Mouse (Mus musculus) CD4-positive, CD25-positive, alpha-beta regulatory T cell, adult 4 months (primary cell): ENCODE results near the gene Elovl2. TPM values are rescaled to one million over a fixed set of nuclear protein-coding genes. Genes with fewer than 3 reads are reported as not detected.
A peak's percentile ranks its signal among the peaks of the same experiment; 100 is the strongest.
"Not testable (repeated sequence)": the region's sequence is repeated elsewhere in the genome, so short reads cannot be mapped to it uniquely, and the experiment has no call there.

Source experiments
- ATAC-seq: one replicate; pipeline ENCODE4 v1.8.0; 2017
- polyA plus RNA-seq, 2 experiments: library from polyadenylated mRNA; unstranded; fragments of 100-300 nt; shearing (Covaris generic); gene quantifications; one replicate each; pipeline ENCODE4 v1.2.1; 2017

Elovl2 gene
- not detected for polyA plus RNA-seq

- peak; percentile 70 for ATAC-seq
These were observed at the start of gene Elovl2 for GRCm38 (mm10) chr13:41220304-41220834. Elovl2 (minus strand) TSS chr13:41220405.

- ATAC-seq: no peak
These were observed 47.7 kb upstream of the Elovl2 start for GRCm38 (mm10) chr13:41267827-41268408.

DNA sequence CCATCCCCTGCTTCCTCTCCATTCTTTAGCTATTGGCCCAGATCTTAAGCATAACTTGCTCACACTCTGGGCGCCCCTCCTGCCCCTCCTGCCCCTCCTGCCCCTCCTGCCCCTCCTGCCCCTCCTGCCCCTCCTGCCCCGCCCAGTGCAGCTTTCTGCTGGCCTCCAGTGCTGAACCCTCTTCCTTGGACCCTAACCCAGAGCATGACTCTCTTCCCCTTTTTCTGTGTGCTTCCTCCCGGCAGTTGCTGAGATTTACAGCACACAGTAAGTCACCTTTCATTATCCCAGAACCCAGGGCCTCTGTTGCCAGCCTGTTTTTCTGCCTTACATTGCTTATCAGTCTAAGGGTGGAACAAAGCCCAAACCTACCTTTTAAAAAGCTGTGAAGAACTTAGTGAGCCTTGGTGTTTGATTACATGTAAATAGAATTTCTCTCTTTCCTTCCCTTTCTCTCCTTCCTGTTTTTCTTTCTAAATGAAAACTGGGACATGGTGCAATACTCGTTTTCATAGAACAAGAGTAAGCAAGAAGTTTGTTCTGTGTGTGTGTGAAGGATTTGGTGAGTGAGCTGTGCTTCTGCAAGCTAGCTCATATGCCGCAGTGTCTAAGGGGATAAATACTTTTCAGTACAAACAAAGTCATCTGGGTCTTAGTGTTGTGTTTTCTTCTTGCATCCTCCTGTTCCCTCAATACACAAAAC, 43.2 kb upstream of the Elovl2 start:
- no peak for ATAC-seq

DNA sequence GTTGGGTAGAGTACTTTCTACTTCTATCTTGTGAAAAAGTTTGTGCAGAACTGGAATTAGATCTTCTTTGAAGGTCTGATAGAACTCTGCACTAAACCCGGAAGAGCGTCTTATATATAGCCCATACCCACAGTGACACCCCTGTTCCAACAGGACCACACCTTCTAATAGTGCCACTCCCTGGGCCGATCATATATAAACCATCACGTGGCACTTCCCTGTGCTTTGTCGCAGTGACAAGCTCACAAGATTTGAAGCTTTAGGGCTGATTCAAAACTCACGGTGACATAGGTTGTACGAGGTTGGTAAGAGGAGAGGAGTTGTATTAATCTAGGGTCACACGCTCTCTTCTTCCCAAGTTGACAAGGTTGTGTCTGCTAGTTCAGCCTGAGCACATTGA, 41.4 kb upstream of the Elovl2 start:
- not testable (repeated sequence) for ATAC-seq

DNA sequence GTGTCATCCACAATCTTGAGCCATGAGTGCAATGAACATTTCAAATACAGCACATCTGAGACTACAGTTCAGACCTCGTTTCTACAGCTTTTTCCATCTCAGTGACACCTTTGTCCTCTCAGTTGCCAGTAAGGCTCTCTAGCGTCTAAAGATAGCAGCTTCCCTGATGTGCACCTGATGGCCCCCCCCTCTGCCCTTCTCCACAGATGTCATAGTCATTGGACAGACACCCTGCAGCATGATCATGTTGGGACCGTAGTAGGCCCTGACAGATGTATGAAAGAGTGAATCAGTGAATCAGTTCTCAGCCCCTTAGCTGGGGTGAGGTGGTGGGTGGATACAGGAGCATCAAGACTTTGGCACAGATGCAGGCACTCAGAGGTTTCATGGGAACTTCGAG, 37.6 kb upstream of the Elovl2 start:
- no peak for ATAC-seq

- no peak for ATAC-seq
These were observed 36.8 kb upstream of the Elovl2 start for GRCm38 (mm10) chr13:41256962-41257361.

DNA sequence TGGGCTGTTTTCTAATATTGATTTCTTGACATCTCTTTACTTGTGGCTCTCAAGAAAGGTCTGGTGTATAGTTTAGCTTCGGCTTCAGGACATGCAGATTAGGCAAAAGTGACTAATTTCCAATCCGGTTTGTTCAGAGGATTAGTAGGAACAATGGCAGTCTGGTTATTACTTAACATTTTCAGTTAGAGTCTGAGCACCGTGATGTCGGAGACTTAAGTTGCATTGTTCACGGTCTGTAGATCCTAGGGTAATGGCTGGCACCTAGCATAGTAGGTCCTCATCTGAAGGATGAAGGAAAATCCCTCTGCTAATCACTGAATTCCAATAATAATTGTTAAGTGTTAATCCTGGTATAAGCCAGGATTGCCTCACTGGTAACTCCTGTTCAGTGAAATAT, 35.9 kb upstream of the Elovl2 start:
- ATAC-seq: no peak

DNA sequence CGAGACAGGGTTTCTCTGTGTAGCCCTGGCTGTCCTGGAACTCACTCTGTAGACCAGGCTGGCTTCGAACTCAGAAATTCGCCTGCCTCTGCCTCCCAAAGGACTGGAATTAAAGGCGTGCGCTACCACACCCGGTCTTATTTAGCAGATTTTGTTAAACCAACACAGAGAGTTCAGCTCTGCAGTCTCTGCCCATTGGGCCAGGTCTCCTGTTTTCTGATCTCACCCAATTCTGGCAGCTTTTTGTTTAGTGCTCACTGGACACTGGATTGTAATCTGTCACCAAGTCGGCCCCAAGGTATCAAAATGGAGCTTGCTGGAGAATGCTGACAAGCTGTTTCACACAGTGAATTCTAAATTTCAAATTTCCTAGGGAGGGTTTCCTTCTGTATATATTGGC, 32.5 kb upstream of the Elovl2 start:
- ATAC-seq: no peak

GRCm38 (mm10) chr13:41252141-41252540, 31.9 kb upstream of the Elovl2 start:
- no peak for ATAC-seq

DNA sequence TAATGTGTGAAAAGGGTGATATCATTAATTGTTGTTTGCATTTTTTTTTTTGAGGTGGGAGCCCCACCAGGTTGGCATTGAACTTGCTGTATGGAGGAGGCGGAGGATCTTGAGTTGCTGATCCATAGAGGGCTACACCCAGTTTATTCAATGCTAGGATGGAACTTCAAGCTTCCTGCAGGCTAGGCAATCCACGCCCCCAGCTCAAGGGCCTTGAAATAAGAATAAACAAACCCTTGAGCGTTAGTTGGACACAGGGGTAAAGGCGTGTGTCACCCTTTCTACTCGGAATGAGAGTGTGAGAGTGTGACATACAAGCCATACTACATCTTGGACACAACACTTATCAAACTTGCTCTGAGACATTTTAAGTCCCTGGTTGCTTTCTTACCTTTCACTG, 31.5 kb upstream of the Elovl2 start:
- ATAC-seq: no peak

GRCm38 (mm10) chr13:41251232-41251631, 31.0 kb upstream of the Elovl2 start:
- ATAC-seq: not testable (repeated sequence)

DNA sequence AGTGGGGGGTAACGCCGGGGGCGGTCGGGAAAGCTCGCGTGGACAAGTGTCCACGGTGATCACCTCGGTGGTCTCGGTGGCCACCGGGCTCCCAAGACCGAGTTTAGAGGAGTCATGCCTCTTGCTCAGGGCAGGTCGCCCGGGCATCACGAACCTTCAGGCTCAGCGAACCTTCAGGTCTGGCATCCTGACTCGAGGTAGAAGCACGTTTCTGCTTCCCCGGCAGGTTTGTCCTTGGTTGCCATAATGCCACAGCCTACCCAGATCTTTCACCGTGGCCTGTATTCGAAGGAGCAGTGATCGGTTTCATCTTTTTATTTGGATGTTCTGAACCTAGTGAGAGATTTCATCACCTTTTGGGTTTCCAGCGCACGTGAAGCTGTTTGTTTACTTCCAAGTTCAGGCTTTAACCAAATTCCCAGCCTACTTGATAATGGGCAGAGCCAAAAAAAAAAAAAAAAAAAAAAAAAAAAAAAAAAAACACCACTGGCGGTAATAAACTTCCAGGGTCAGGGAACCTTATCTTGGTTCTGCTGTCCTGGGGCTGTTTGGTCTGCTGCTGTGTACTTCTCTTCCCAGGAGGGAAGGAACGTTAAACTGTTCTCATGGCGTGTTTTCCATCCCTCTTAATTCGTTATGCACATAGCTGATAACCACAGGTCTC, 30.2 kb upstream of the Elovl2 start:
- ATAC-seq: no peak

DNA sequence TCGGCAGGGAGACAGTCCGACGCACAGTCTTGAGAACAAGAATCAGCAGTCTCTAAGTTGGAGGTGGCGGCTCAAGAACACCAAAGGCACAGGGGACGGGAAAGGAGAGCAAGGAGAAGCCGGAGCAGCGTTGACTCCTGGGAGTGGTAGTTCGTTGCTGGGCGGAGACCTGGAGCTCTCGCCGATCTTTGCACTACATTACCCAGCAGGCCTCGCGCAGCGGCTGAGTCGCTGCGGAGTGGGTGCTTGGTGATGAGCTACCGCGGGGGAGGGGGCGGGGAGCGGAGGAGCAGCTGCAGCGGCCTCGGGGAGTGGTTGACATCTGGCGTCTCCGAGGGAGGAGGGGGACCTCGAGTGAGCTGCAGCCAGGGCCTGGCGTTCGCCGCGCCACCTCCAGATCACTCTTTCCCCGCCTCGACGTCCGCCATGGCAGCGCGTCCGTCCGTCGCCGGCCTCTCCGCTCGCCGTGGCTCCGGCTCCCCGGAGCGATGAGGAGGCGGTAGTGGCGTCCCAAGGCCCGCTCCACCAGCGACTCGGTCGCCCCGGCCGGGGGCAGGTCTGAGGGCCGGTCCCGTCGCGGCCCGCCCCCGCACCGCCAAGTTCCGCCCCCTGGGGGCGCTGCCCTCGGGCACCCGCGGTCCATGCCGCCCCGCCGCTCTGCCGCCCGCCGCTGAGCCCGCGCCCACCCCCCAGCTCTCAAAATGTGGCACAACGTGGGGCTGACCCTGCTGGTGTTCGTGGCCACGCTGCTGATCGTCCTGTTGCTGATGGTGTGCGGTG, 29.5 kb upstream of the Elovl2 start, which contains the start of gene Smim13:
Gene Smim13 (plus strand): TSS at position 307 of the 780 bp plus-strand sequence.
- peak; percentile 96 for ATAC-seq

DNA sequence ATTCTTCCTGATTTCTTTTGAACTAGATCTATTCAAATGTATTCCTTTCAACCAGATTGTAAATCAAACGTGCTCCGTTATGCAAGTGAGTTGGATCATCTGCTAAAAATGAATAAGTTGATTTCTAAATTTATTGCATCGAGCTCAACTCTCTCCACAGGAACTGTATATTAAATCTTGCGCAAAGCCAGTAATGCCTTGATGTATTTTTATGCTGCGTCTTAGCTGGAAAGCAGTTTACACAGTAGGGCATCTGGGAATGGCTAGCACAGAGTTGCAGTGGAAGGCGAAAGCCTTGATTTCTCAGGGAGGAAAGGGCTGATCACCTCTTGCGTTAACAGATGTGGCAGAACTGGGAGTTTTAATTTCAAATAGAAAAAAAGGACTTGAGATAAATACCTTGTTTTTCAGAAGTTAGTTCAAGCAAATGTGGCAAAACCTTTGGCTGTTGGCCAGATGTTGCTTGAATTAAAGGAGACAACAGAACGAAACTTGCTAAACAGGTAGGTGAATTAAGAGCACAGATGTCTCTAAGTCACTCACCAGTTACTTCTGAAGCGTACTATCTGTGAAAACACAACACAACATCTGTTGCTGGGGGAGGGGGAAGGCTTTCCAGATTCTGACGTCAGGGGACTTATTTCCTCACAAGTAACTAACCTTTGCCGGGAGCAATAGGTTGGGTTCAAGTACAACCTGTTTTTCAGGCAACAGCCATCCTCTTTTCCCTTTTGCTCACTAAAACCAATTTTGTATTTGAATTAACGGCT, 28.7 kb upstream of the Elovl2 start:
- peak; percentile 12 for ATAC-seq

DNA sequence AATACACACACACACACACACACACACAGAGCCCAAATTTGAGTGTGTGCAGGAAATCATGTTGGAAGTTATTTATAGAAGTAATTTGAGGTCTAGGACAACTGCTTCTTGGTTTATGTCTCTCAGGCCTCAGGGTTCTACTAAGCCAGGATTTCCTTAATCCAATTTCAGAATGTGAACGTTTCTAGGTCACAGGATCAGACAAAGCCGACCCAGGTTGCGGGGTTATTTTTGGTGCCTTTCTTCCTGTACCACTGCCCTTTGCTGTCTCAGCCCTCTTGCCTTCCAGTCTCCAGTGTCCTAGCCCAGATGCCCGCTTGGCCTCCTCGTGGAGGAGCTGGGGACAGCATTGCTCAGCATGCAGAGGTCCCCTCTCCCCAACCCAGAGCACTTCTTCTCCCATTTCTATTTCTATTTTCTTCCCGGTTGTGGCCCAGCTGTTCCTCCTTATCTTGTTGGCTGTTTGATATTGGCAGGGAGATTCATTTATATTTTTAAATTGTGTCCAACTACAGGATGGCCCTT, 24.2 kb upstream of the Elovl2 start:
- no peak for ATAC-seq

DNA sequence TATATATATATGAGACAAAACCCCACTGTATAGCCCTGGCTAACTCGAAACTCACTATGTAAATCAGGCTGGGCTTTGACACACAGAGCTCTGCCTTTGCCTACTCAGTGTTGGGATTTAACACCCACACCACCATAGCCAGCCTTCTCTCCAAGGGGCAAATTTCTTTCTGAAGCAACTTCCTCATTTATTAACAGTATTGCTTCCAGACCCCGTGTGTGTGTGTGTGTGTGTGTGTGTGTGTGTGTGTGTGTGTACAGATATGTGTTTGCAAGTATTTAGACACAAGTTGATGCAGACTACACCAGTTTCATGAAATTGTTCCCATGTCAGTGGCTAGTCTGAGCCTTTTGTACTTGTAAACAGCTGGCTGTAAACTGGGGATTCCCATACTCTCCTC, 21.4 kb upstream of the Elovl2 start:
- no peak for ATAC-seq

- ATAC-seq: peak; percentile 61
These were observed 18.6 kb upstream of the Elovl2 start for GRCm38 (mm10) chr13:41238805-41239130.

DNA sequence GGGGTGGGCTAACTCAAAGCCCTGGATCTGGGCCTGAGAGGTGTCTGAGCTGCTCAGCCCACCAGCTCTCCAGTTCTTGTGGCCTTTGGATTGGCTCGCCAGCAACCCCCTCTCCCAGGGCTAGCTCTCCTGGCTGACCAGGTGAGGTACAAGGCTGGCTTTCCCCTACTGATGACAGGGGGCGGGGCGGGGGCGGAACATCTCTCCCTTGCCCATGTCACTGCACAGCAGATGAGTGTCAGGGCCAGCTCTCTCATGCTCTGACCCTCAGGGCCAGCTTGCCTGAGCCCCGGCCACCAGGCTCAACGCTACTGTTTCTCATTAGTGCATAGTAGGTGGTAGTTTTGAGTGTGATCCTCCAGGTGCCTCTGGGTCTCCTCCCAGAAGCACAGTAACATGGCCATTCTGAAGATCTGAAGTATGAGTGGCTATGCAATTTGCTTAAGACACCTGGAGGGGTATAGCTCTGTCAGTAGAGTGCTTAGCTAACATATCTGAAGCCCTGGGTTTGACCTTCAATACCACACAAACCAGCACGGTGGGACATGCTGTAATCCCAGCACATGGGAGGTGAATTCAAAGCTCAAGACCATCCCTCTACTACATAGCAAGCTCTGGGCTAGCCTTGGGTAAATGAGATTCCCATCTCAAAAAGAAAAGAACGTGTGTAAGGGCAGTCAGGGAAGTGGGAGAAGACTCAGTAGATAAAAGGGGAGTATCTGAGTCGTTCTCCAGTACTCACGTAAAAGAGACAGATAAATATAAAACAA, 18.0 kb upstream of the Elovl2 start:
- ATAC-seq: no peak

DNA sequence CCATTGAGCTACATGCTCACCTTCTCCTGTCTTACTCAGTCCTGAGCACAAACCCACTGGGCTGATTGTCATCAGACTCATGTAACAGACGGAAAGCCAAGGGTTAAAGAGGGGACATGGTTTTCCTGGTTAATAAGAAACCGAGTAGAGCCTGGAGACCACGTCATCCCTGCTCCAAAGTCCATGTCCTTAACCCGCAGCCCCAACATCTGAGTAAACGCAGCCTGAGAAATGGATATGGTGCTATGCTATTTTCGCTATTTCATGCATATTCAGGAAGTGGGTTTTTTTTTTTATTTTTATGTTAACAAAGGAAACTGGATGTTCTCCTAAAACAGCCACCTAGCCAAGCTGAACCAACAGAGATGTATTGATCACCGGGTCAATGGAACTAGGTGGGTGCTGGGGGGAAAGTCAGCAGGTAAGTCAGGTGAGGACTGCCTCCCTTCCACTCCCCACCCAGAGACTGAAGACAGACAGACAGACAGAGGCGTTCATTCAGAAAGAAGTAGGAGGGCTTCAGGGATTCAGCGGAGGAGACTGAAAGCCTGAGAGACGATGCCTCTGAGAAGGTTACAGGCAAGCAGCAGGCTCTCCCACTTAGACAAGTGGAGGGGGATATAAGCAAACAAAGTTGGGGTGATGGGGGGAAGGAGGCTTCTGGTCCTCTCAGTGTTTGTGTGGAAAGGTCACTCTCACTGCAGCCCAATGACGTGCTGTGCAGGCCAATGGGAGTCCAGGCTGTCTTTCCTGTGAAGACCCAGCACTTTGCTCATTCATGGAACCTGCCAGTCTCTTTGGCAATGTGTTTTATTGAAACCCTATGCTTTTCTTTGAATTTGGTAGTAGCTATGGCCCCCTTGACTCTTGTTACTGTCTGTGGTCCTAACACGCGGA, 15.9 kb upstream of the Elovl2 start:
- no peak for ATAC-seq

- ATAC-seq: no peak
These were observed 15.0 kb upstream of the Elovl2 start for GRCm38 (mm10) chr13:41235181-41235580.
